Mouse (Mus musculus) liver, embryonic 15.5 days (tissue): ENCODE results near the gene Scn8a. TPM values are rescaled to one million over a fixed set of nuclear protein-coding genes. Genes with fewer than 3 reads are reported as not detected.

Experiments
- ATAC-seq: fragments of 200-750 bp; cut with Nextera tagmentation; 2 replicates; pipeline ENCODE4 v1.8.0; 2017; ENCODE audit warnings: moderate number of reproducible peaks, mild to moderate bottlenecking, moderate library complexity; ENCODE audit not compliant: insufficient read depth
- H3K27ac ChIP-seq: fragments of 300-500 bp; sonication (generic); replicated peaks from 2 replicates; pipeline ENCODE4 v1.5.1; 2015; ENCODE audit warnings: mild to moderate bottlenecking, inconsistent platforms
- H3K27me3 ChIP-seq: fragments of 300-500 bp; sonication (generic); 2 replicates; pipeline ENCODE4 v1.6.1; 2015; ENCODE audit warnings: mild to moderate bottlenecking, inconsistent platforms
- H3K36me3 ChIP-seq: fragments of 300-500 bp; sonication (generic); replicated peaks from 2 replicates; pipeline ENCODE4 v1.6.1; 2015; ENCODE audit warnings: moderate library complexity, mild to moderate bottlenecking, inconsistent platforms
- H3K4me1 ChIP-seq: fragments of 300-500 bp; sonication (generic); replicated peaks from 2 replicates; pipeline ENCODE4 v1.6.1; 2015; ENCODE audit warnings: inconsistent platforms
- H3K4me2 ChIP-seq: fragments of 300-500 bp; sonication (generic); 2 replicates; pipeline ENCODE4 v1.6.1; 2015; ENCODE audit warnings: moderate library complexity, mild to moderate bottlenecking, inconsistent platforms
- H3K4me3 ChIP-seq: fragments of 300-500 bp; sonication (generic); replicated peaks from 2 replicates; pipeline ENCODE4 v1.5.1; 2015; ENCODE audit warnings: mild to moderate bottlenecking, inconsistent platforms
- H3K9ac ChIP-seq: fragments of 300-500 bp; sonication (generic); 2 replicates; pipeline ENCODE4 v1.6.1; 2015; ENCODE audit warnings: moderate library complexity, mild to moderate bottlenecking, inconsistent platforms
- H3K9me3 ChIP-seq: fragments of 300-500 bp; sonication (generic); replicated peaks from 2 replicates; pipeline ENCODE4 v1.6.1; 2016; ENCODE audit warnings: inconsistent platforms
- WGBS: fragments of 180-500 bp; shearing (Covaris S2); methylation state at CpG from one replicate; pipeline ENCODE4 v1.1.7; 2015; ENCODE audit warnings: mixed read lengths; ENCODE audit not compliant: insufficient replicate concordance; 5-methylcytosine and 5-hydroxymethylcytosine counted together
- polyA plus RNA-seq: library from polyadenylated mRNA; unstranded; fragments of >200 nt; fragmentation: Nextera tagmentation; extraction: Ambion mirVana; gene quantifications from 2 replicates; pipeline ENCODE4 v1.2.1, GENCODE M21; 2015

Scn8a gene
- polyA plus RNA-seq, 1 experiment from 2014 or later, result 0.32 TPM

DNA sequence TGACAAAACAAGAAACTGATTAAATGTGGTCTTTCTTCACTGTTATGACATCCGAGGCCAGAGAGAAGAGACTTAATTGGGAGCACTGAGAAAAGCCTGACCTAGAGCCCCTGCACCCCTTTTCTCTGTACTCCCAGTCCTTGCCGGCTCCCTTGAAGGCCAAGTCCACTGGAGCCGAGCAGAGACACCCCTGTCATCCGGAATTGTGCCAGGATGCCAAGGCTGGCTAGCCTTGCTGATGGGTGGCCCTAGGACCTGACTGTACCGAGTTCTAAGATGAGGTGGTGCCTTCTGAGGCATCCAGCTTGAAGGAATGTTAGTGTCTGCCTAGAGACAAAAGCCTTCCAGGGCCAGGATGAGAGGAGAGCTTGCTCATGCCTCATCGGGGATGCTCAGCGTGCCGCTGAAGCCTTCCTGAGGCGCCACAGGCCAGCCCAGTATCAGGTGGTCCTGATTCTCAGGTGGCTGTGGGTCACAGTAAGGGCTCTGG lies 210.4 kb downstream of the Scn8a start:
- Histone ChIP-seq H3K4me2 (no peak overlapping the region), H3K9me3 (no peaks in the 10 kb centered on the region), H3K4me3 (no peak overlapping the region), H3K9ac (no peak overlapping the region), H3K27me3 (peaks cover 62% of the 10 kb centered on the region), H3K4me1 (peaks cover 21% of the 10 kb centered on the region; the same call in 1 of the 2 replicates), H3K36me3 (no peaks in the 10 kb centered on the region), H3K27ac (no peak overlapping the region)
- ATAC-seq, result no peak
- 61% methylated on average over 9 of the region's 9 CpGs for WGBS

DNA sequence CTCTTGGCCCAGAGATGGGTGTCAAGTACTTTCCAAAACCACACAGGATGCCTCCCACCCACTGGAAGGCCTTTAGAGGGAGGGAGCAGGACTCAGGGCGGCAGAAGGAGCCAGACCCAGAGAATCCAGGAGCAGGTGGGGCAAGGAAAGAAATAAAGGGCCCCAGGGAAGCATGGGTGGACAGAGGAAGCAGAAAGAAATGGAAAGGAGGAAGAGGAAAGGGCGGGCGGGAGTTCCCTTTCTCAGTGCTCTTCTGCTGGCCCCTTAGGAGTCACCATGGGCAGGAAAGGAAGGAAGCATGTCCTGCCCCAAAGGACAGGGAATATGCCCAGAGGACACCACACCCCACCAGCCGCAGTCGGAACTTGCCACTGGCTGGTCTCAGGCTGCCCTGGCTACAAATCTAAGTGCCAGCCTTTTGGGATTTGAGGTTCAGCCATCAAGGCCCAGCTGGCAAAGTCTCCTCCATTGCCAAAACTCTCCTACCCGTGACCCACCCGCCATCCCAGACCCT lies 211.4 kb downstream of the Scn8a start:
- Histone ChIP-seq H3K4me3 (no peak overlapping the region), H3K27ac (no peak overlapping the region), H3K9me3 (no peaks in the 10 kb centered on the region), H3K36me3 (no peaks in the 10 kb centered on the region), H3K4me2 (no peak overlapping the region), H3K27me3 (peaks cover 51% of the 10 kb centered on the region), H3K4me1 (peaks cover 19% of the 10 kb centered on the region; the same call in 1 of the 2 replicates), H3K9ac (no peak overlapping the region)
- ATAC-seq, result no peak
- WGBS, result 35% methylated on average over 7 of the region's 7 CpGs

DNA sequence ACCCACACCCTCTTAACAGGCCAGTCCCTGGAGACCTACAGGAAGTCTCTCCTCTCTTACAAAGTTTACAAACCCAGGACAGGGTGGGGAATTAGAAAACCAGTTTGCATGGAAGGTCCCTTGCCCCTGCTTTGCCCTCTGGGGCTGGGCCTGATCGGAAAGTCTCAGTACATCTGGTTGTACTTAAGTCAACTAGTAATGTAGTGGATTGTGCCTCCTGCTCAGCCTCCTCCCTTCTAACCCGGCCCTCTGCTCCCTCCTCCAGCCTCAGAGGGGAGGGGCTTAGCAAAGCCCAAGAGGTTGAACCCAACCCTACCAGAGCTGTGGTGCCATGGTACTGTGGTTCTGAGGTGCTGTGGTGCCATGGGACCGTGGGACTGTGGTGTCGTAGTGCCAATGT lies 212.6 kb downstream of the Scn8a start:
- Histone ChIP-seq H3K9me3 (no peaks in the 10 kb centered on the region), H3K27ac (no peak overlapping the region), H3K4me3 (no peak overlapping the region), H3K27me3 (peaks cover 40% of the 10 kb centered on the region), H3K36me3 (no peaks in the 10 kb centered on the region), H3K4me2 (no peak overlapping the region), H3K9ac (no peak overlapping the region), H3K4me1 (peaks cover 15% of the 10 kb centered on the region; the same call in 1 of the 2 replicates)
- no peak for ATAC-seq
- WGBS, result 54% methylated on average over 4 of the region's 4 CpGs

DNA sequence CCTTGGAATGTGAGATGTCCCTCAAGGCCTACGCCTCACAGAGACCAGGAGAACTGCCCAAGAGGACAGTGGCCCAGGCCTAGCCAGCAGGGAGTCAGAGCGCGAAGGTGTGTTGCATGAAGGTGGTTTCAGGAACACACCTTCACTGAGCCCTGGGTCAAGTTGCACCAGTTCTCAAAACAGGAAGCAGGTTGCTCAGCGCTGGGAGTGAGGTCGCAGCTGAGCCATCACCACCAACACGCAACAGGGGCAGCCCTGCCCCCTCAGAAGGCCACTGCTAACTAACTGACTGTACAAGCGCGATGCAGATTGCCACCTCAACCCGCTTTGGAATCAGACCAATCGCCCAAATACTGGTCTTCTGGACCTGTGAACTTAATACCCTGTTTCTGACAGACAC lies 214.8 kb downstream of the Scn8a start:
- no peak overlapping the region for H3K4me3 ChIP-seq
- peaks cover 17% of the 10 kb centered on the region for H3K27me3 ChIP-seq
- 42% methylated on average over 10 of the region's 10 CpGs for WGBS
- H3K27ac ChIP-seq, result no peak overlapping the region
- no peak overlapping the region for H3K9ac ChIP-seq
- no peak for ATAC-seq
- H3K4me1 ChIP-seq, result peaks cover 8% of the 10 kb centered on the region; the same call in 1 of the 2 replicates
- no peaks in the 10 kb centered on the region for H3K36me3 ChIP-seq
- H3K9me3 ChIP-seq, result no peaks in the 10 kb centered on the region
- no peak overlapping the region for H3K4me2 ChIP-seq

DNA sequence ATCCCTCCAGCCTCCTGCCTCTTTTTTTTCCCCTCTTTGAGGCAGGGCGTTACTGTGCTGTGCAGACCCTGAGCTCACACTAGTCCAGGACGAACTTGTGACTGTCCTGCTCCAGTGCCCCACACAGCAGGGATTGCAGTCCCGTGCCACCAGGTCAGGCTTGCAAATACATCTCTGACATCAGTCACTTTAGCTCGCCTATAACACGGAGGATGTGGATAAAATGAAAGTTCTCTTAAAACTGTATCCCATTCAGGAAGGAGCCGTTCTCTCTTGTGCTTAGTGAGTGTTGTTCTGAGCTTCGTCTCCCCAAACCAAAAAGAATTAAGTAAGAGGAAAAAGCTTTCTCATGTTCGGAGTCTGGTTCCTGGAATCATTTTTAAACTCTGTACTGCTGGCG lies 216.8 kb downstream of the Scn8a start:
- H3K27ac ChIP-seq, result no peak overlapping the region
- no peak overlapping the region for H3K4me3 ChIP-seq
- no peaks in the 10 kb centered on the region for H3K9me3 ChIP-seq
- no peak overlapping the region for H3K9ac ChIP-seq
- WGBS, result 64% methylated on average over 9 of the region's 9 CpGs
- H3K4me1 ChIP-seq, result peaks cover 5% of the 10 kb centered on the region; the same call in 1 of the 2 replicates
- no peaks in the 10 kb centered on the region for H3K36me3 ChIP-seq
- H3K4me2 ChIP-seq, result no peak overlapping the region
- H3K27me3 ChIP-seq, result no peaks in the 10 kb centered on the region
- no peak for ATAC-seq

DNA sequence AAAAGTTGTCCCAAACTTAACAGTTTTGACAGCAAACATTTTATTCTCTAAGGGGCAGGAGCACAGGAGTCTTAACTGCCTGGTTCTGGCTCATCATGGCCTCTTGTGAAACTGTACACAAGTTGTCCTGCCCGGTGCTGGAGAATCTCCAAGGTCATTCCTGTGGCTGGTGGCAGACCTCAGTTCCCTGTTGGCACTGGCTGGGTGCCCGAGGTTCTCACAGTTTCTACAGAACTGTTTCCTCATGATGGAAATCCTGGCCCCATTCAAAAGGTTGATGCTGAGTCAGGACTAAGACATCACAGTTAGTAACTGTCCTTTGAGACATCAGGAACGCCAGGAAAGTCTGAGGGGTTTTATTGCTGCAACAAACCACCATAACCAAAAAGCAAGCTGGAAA lies 217.3 kb downstream of the Scn8a start:
- H3K4me1 ChIP-seq, result 0 out of 2 replicates have a peak, but pooled peaks cover 4% of the 10 kb centered on the region
- H3K36me3 ChIP-seq, result no peaks in the 10 kb centered on the region
- no peak for ATAC-seq
- H3K9ac ChIP-seq, result no peak overlapping the region
- WGBS, result 46% methylated on average over 3 of the region's 3 CpGs
- no peaks in the 10 kb centered on the region for H3K27me3 ChIP-seq
- no peak overlapping the region for H3K27ac ChIP-seq
- H3K4me3 ChIP-seq, result no peak overlapping the region
- H3K9me3 ChIP-seq, result no peaks in the 10 kb centered on the region
- H3K4me2 ChIP-seq, result no peak overlapping the region

DNA sequence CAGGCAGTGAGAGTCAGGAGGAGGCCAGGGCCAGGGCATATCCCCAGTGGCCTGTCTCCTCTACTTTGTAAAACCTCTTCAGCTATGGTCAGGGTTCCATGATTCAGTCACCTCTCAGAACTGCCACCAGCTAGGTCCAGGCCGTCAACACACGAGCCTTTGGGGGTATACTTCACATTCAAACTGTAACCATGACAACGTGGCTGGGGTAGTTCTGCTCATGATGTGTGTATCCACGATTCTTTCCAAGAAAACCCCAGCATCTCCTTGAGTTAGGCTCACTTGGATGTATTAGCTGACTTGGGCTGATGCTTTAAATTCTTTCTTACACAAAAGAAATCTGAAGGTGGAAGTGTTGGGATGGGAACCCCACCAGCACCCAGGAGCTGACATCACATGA lies 218.6 kb downstream of the Scn8a start:
- Histone ChIP-seq H3K4me1 (peaks cover 15% of the 10 kb centered on the region; the same call in 1 of the 2 replicates), H3K9ac (no peak overlapping the region), H3K27ac (no peak overlapping the region), H3K4me3 (no peak overlapping the region), H3K27me3 (no peaks in the 10 kb centered on the region), H3K9me3 (no peaks in the 10 kb centered on the region), H3K4me2 (no peak overlapping the region), H3K36me3 (no peaks in the 10 kb centered on the region)
- 60% methylated on average over 4 of the region's 4 CpGs for WGBS
- ATAC-seq, result no peak

DNA sequence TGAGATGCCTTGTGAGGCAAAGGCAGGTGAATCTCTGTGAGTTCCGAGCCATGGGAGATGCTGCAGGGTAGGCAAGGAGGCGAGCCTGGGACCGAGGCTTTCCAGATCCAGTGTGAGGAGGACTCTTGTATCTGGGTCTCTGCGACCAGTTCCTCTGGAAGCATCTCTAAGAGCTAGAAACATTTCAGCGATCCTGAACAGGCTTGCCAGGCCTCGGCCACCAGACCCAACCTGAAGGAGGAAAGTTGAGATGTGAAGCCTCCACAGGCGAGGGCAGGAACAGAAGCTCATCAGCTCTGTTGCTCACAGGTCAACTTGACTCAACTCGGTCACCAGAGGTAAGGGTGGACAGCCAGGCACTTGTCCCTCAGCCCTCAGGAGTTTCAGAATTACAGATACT lies 221.9 kb downstream of the Scn8a start:
- Histone ChIP-seq H3K4me1 (peaks cover 11% of the 10 kb centered on the region; the same call in 1 of the 2 replicates), H3K36me3 (no peaks in the 10 kb centered on the region), H3K4me3 (no peak overlapping the region), H3K9ac (no peak overlapping the region), H3K4me2 (no peak overlapping the region), H3K9me3 (no peaks in the 10 kb centered on the region), H3K27ac (no peak overlapping the region), H3K27me3 (no peaks in the 10 kb centered on the region)
- ATAC-seq, result no peak
- 58% methylated on average over 8 of the region's 8 CpGs for WGBS

DNA sequence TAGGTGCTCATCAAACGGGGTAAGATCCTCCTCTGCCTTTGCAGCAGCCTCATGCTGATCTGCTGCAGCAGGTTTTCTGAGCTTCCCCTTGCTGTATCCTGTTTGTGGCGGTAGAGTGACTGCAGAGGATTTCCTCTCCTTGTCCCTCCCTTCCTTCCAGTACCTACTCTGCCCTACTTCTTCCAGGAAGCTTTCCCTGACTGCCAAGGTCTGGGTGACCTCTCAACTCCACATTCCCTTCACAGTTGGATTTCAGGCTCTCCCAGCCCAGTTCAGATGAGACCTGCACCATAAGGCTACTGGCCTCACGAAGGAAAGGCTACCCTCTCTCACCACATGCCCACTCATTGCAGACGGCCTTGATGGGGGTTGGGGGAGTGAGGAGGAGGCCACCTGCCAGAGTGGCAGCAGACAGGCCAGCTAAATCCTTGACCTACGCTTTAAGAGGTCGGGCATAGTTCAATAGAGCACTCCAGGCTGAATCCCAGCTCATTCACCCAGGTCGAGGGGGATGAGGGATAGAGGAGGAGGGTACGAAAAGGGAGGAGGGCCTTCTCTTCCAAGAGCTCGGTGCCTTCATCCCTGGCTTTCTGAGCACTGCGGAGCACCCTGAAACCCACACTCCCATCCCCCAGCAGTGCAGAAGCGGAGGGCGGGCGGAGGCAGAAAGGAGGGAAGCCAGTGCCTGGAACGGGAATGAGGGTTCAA lies 222.6 kb downstream of the Scn8a start:
- no peak overlapping the region; the same call in 1 of the 2 replicates for H3K4me2 ChIP-seq
- H3K36me3 ChIP-seq, result no peaks in the 10 kb centered on the region
- no peak overlapping the region for H3K9ac ChIP-seq
- H3K27me3 ChIP-seq, result no peaks in the 10 kb centered on the region
- H3K27ac ChIP-seq, result no peak overlapping the region
- 32% methylated on average over 14 of the region's 14 CpGs for WGBS
- no peak overlapping the region for H3K4me3 ChIP-seq
- peaks cover 11% of the 10 kb centered on the region; the same call in 1 of the 2 replicates for H3K4me1 ChIP-seq
- H3K9me3 ChIP-seq, result no peaks in the 10 kb centered on the region
- no peak for ATAC-seq

DNA sequence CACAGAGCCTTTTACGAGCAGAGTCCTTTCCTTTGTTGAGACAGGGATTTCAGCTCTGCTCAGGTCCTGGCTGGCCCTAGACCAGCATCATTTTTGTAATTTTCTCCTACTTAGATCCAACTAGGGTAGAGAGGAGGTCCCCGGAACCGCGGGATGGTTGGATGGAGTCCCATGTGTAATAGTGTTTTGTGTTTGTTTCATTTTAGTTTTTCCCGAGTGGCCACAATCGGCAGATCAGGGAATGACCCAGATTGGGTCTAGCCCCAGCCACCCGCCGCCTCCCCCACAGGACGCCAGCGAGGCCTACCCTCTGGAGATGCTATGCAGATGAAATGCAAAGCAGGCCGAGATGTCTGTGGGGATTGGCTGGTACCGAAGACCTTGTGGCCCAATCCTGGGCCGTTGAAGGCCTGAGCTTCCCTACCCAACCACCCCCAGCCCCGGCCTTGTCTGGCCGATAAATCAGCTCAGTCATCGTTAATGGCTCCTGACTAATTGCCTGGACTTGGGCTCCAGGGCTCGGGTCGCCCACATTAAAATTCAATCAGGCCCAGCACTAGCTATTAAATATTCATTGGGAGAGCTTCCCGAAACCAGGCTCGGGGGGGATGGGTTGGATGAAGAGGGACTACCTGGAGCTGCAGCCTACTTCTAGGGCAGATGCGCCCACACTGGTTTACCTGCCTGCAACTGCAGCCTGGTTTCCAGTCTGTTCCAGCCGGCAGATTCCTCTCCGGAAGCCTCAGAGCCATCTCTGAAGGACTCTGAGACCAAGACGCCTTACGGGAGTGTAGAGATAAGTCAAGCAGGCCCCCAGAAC lies 223.4 kb downstream of the Scn8a start:
- H3K27ac ChIP-seq, result no peak overlapping the region
- H3K4me3 ChIP-seq, result no peak overlapping the region
- H3K9me3 ChIP-seq, result no peaks in the 10 kb centered on the region
- H3K36me3 ChIP-seq, result no peaks in the 10 kb centered on the region
- no peak overlapping the region; the same call in 1 of the 2 replicates for H3K4me2 ChIP-seq
- H3K4me1 ChIP-seq, result peaks cover 15% of the 10 kb centered on the region; the same call in 1 of the 2 replicates
- WGBS, result 34% methylated on average over 25 of the region's 25 CpGs
- no peak overlapping the region for H3K9ac ChIP-seq
- peak; percentile 38; the same call in 1 of the 2 replicates for ATAC-seq
- peaks cover 7% of the 10 kb centered on the region for H3K27me3 ChIP-seq

DNA sequence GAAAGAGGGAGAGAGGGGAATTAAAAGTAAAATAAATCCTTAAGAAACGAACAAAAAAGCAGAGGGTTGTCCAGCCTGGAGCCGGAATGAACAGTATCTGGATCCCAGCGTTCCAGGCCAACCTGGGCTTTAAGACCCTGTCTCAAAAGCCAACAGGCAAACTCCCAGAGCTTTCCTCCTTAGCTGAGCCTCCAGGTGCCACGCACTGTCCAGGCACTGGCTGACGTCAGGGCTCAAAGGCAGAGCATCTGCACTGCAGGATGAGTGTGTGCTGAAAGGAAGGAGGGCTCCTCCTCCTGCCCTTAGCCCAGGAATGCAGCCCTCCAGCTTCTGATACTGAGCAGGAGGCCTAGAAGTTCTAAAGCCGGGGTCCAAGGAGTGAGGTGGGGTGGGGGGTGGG lies 224.3 kb downstream of the Scn8a start:
- no peak overlapping the region for H3K9ac ChIP-seq
- no peak overlapping the region for H3K27ac ChIP-seq
- peaks cover 16% of the 10 kb centered on the region for H3K27me3 ChIP-seq
- H3K4me3 ChIP-seq, result no peak overlapping the region
- no peak overlapping the region for H3K4me2 ChIP-seq
- no peak for ATAC-seq
- H3K9me3 ChIP-seq, result no peaks in the 10 kb centered on the region
- H3K36me3 ChIP-seq, result no peaks in the 10 kb centered on the region
- 66% methylated on average over 6 of the region's 6 CpGs for WGBS
- H3K4me1 ChIP-seq, result peaks cover 19% of the 10 kb centered on the region; the same call in 1 of the 2 replicates
